Mouse (Mus musculus): ENCODE measurements around the gene Ltb.
A peak's percentile ranks its signal among the peaks of the same experiment; 100 is the strongest.

The Ltb gene

DNA sequence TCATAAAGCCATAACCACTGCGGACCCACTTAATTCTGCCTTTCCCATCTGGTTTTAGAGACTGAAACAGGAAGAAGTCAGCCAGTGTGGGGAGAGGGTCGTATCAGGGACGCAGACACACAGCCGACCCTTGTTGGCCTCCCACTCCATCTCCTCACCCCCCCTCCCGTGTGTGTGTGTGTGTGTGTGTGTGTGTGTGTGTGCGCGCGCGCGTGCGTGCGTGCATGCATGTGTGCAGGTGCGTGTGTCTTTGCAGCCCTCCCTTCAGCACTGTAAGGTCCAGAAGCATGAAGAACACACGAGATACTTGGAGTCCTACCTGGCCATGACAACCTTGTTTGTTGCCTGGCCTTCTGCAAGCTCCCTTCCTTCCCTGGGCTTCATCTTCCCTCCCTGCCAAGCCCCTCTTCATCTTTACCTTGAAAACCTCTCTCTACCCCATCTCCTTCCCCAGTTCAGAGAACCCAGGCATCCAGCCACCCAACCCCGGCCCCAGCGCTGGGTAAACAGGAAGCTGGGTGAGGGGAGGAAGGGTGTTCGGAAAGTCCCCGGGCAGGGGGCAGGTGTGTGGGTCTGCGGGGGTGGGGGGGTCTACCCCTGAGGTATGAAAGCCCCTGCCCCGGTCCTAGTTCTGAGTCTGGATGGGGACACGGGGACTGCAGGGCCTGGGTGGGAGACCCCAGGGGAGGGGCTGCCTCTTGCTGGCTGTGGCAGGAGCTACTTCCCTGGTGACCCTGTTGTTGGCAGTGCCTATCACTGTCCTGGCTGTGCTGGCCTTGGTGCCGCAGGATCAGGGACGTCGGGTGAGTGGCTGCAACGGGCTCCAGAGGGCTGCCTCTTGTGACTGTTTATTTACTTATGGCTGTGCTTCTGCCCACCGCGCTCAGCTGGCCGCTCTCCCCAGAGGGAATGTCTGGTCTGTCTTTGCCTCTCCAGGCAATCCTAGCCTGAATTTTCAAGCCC lies at the start of gene Ltb:
Gene Ltb (plus strand): TSS at position 559 of the 963 bp plus-strand sequence.
- peak; percentile 40 for DNase-seq (ENCODE audit: low spot score)

- DNase-seq (ENCODE audit: low spot score) = no peak
Observed at GRCm38 (mm10) chr17:35146139-35146538, 48.1 kb upstream of the Ltb start.

DNA sequence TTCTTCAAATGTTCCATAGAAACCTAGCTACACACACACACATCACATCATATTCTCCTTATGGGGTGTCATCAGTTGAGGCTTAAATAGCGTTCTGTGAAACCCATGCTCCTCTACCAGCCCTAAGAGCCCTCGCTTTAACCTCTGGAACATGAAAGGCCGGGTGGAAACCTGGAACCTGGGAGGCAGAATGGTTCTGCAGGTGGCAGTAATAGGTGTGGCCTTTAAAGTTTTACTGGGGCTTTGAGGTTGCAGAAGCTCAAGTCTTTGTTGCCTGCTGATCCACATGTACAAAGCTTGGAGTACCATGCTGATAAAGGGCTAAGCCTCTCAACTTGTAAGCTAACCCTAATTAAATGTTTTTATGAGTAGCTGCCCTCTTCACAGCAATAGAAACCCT lies 46.9 kb upstream of the Ltb start:
- no peak for DNase-seq (ENCODE audit: low spot score)

DNA sequence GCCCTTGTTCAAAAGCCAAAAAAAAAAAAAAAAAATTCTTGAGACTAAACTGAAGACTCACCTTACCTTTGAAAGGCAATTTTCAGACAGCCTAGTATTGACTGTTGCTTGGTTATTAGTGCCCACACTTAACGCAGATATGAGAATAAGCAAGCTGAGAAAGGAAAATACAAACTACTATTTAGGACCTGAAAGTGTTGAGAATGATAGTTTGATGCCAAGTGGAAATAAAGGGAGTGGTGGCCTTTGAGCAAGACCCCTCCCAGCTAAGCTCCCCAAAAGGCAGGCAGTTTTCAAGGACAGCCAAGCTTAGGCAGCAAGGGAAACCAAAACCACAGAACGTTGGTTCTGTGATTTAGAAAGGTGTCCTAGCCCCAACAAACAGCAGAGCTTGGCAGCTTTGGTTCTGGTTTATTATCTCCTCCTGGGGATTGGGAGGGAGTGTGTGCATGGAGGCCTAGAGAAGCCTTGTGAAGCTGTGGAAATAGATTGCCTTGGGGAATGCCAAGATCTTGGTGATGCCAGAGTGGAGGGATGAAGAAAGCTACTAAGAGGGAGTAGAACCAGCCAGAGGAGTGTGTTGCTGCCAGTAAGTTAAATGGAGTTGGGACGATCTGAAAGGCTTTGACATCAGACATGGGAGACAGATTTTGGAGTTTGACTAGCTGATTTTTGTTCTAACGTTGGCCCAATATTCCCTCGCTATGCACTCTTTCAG lies 46.2 kb upstream of the Ltb start:
- DNase-seq (ENCODE audit: low spot score) = no peak

DNA sequence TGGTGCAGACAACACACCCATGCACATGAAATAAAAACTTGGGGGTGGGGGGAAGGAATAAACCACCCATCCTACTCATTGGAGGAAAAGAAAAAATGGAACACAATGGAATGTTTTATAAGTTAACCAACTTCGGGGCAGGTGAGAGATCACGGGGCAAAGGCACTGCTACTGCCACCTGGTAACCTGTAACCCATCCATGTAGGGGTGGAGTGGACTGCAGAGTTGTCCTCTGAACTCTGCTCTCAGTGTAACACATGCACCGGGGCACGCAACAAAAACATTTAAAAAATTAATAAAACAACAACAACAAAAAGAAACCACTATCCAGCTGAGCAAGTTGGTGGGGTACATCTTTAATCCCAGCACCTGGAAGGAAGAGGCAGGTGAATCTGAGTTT lies 42.1 kb upstream of the Ltb start:
- no peak for DNase-seq (ENCODE audit: low spot score)

DNA sequence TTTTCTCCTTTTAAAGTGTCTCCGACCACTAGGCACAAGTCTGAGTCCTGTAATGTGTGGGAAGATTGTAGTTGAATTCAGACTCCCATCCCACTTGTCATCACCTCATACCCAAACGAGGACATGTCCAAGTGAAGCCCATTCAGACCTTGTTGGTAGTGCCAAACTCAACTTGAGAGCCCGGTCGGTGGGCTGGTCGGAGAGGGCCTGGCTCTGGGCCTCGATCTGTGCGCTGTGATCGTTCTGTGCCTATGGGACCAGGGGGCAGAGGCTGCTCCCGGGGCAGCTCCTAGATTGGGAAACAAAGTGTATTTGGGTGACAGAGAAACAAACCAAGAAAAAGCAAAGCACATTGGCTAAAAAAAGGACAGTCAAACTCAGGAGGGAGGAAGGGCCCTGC lies 41.2 kb upstream of the Ltb start:
- DNase-seq (ENCODE audit: low spot score) = no peak

- DNase-seq (ENCODE audit: low spot score) = no peak
Observed at GRCm38 (mm10) chr17:35153931-35154330, 40.3 kb upstream of the Ltb start.

- no peak for DNase-seq (ENCODE audit: low spot score)
Observed at GRCm38 (mm10) chr17:35154616-35155015, 39.6 kb upstream of the Ltb start.

DNA sequence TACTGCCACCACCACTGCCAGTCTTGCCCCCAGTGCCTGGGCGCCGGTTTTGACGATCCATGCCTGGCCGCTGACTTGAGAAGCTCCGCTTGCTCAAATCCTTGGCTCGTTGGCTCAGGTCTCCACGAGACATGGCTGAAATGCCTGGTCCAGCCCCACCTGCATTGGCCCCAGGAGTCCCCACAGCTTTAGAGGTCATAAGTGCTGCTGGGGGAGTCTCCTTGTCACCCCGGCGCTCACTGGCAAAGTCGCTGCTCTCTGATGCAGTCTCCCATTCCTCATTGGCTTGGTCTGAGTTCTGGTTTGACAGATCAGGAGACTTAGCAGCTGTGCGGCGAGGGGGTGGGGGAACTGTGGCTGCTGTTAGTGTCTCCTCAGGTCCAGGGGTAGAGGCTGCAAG lies 38.8 kb upstream of the Ltb start:
- no peak for DNase-seq (ENCODE audit: low spot score)

DNA sequence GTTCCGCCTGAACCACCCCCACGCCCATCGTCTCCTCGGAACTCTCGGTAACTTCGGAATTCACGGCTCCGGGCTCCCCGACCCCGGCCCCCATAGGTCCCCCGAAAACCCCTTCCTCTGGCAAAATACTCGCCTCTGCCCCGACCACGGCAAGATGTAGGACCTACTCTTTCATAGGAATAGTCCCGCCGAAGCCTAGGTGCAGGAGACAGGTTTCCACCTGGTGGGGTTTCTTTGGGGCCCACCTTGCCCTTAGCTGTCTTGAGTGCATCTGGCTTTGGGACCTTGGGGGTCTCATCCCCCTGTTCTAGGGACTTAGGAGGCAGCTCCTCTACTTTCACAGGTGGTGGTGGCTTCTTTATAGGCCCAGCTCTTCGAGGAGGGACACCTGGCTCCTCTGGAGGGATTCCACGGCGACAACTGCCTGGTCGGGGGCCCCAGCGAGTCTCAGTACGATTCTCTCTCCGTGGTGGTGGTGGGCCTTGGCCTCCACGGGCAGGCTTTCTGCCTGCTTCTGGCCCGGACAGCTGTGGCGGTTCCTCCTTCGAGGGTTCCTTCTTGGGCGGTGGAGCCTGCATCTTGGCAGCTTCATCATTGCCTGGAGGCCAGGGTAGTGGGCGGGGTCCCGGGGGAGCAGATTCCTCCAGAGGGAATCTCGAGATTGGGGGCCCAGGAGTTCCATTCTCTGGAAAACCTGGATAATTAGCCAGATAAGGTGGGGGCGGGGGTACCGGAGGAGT lies 37.6 kb upstream of the Ltb start:
- DNase-seq (ENCODE audit: low spot score) = no peak

DNA sequence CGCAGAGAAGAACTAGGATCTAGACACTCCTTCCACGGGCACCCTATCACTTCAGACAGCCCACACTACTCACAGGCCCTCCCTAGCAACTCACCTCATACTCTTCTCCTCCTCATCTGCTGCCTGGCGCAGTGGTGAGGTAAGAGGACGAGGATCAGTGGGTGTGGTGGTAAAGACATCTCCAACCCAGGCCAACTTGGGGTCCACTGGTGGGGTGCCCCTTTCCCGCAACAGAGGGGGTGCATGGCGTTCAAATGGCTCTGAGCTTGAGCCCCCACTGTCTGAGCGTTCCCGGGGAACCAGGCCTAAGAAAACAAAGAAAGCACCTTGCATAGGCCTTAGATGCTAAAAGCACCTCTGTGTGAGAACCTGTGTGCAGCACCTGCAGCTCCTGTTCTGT lies 37.0 kb upstream of the Ltb start:
- no peak for DNase-seq (ENCODE audit: low spot score)

- no peak for DNase-seq (ENCODE audit: low spot score)
Observed at GRCm38 (mm10) chr17:35157661-35158175, 36.5 kb upstream of the Ltb start.

- DNase-seq (ENCODE audit: low spot score) = no peak
Observed at GRCm38 (mm10) chr17:35158850-35159593, 35.2 kb upstream of the Ltb start.

- DNase-seq (ENCODE audit: low spot score) = no peak
Observed at GRCm38 (mm10) chr17:35159638-35160037, 34.6 kb upstream of the Ltb start.

DNA sequence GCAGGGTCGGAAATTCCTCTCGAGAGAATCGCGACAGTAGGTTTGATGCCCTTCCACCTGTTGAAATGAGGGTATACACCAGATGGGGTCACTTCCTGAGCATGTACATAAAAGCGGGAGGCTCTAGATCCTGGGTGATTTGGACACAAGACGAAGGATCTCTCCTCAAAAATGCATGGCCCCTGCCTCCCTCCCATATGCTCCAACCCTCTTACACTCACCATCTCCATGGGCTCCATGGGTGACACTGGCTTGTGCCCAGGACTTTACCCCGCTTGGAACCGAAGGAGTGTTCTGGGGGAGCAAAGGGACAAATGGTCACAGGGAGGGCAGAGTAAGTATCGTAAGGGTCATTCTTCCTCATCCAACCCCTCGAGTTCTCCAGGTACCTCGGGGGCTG lies 32.8 kb upstream of the Ltb start:
- DNase-seq (ENCODE audit: low spot score) = no peak

- DNase-seq (ENCODE audit: low spot score) = no peak
Observed at GRCm38 (mm10) chr17:35162121-35162520, 32.1 kb upstream of the Ltb start.

DNA sequence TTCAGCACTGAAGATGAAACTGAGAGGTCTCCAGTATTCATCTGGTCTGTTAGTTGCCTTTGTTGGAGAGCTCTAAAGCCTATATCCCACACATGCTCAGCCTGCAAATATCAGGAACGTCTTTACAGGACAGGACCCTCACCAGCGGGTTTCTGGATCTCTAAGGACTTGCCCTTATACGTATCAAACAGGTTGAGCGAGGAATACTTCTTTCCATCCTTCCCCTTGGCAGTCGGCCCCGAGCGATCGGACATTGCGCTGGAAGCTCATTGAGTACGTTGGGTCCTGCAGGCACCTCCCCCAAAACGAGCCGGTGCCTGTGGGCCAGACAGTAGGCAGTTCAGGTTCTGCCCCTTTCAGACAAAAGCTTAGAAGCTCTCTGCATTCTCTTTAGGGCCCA lies 31.5 kb upstream of the Ltb start:
- no peak for DNase-seq (ENCODE audit: low spot score)

DNA sequence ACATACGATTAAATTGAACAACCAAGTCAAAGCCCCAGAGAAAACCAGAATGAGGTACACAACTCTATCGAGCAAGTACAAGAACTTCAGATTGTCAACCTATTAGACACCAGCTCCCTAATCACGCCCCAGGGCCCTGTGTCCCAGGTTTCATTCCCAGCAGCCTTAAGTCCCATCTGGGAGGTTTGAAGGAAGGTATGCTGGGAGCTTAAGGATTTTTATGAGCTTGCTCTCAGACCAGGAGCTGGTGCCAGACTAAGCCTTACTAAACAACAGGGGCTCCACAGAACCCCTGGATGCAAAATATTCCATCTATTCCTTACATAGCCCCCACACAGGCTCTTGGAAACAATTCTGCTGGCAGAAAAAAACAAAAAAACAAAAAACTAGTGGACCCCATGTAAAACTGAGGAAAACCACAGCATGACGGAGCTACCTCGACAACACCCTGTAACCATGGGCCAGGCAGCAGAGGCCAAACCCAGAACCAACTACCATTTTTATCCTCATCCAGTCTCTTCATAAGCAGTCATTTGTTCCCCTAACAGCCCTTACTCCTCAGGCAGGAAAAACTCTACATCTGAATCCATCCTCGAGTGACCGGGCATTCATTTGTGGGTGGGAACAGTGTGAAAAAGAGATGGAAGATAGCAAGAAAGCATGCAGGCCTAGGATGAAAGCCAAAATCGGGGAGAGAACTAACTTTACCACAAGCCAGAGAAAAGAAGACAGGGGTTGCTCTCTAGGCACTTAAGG lies 30.7 kb upstream of the Ltb start:
- DNase-seq (ENCODE audit: low spot score) = no peak

- no peak for DNase-seq (ENCODE audit: low spot score)
Observed at GRCm38 (mm10) chr17:35164218-35164567, 30.0 kb upstream of the Ltb start.

- peak; percentile 99 for DNase-seq (ENCODE audit: low spot score)
Observed at GRCm38 (mm10) chr17:35164568-35165450, 29.4 kb upstream of the Ltb start, which contains the start of gene Prrc2a. Gene Prrc2a (minus strand): TSS chr17:35164897.
